Mouse (Mus musculus) heart, embryonic 14.5 days (tissue): Measurements from ENCODE around the gene Rrp15. TPM values are rescaled to one million over a fixed set of nuclear protein-coding genes. Genes with fewer than 3 reads are reported as not detected.

ENCODE experiments used
- ATAC-seq: fragments of 200-750 bp; cut with Nextera tagmentation; 2 replicates; pipeline ENCODE4 v1.8.0; 2017; ENCODE audit warnings: low read depth, moderate TSS enrichment; ENCODE audit not compliant: insufficient number of reproducible peaks, insufficient read depth, low FRiP score
- H3K27ac ChIP-seq, 2 experiments: fragments of 200-500 bp in 1 of 2; fragments of 300-500 bp in 1 of 2; sonication (generic) in 1 of 2; replicated peaks in 1 of 2; 2 replicates each; pipeline ENCODE4 v1.5.1; 2012 to 2014; ENCODE audit warnings: low read depth in 2 of 2, low read length in 2 of 2, control low read depth in 1 of 2, mild to moderate bottlenecking in 1 of 2, mixed read lengths in 1 of 2; ENCODE audit not compliant: control insufficient read depth in 1 of 2, insufficient read depth in 1 of 2
- H3K27me3 ChIP-seq: fragments of 300-500 bp; sonication (generic); 2 replicates; pipeline ENCODE4 v1.6.1; 2014; ENCODE audit warnings: mild to moderate bottlenecking, low read length, control low read depth; ENCODE audit not compliant: control insufficient read depth, insufficient read depth
- H3K36me3 ChIP-seq: fragments of 300-500 bp; sonication (generic); 2 replicates; pipeline ENCODE4 v1.6.1; 2014; ENCODE audit warnings: mild to moderate bottlenecking, control low read depth, low read length, mixed read lengths; ENCODE audit not compliant: control insufficient read depth, insufficient read depth
- H3K4me1 ChIP-seq, 2 experiments: fragments of 200-500 bp in 1 of 2; fragments of 300-500 bp in 1 of 2; sonication (generic) in 1 of 2; 2 replicates each; pipeline ENCODE4 v1.6.1; 2012 to 2014; ENCODE audit warnings: low read length in 2 of 2, control low read depth in 1 of 2, mixed read lengths in 1 of 2; ENCODE audit not compliant: control insufficient read depth in 2 of 2, insufficient read depth in 2 of 2
- H3K4me2 ChIP-seq: fragments of 300-500 bp; sonication (generic); 2 replicates; pipeline ENCODE4 v1.6.1; 2014; ENCODE audit warnings: mild to moderate bottlenecking, low read length
- H3K4me3 ChIP-seq, 2 experiments: fragments of 200-500 bp in 1 of 2; fragments of 300-500 bp in 1 of 2; sonication (generic) in 1 of 2; 2 replicates each; pipeline ENCODE4 v1.5.1; 2012 to 2014; ENCODE audit warnings: low read length in 2 of 2, mild to moderate bottlenecking in 2 of 2, control low read depth in 1 of 2, low read depth in 1 of 2, moderate library complexity in 1 of 2; ENCODE audit not compliant: control insufficient read depth in 1 of 2, insufficient read depth in 1 of 2
- H3K9ac ChIP-seq: fragments of 300-500 bp; sonication (generic); 2 replicates; pipeline ENCODE4 v1.6.1; 2014; ENCODE audit warnings: mild to moderate bottlenecking, low read length
- H3K9me3 ChIP-seq: fragments of 300-500 bp; sonication (generic); 2 replicates; pipeline ENCODE4 v1.6.1; 2016; ENCODE audit warnings: low read length, control low read depth; ENCODE audit not compliant: control insufficient read depth
- WGBS: fragments of 180-500 bp; shearing (Covaris S2); extraction: QIAGEN DNeasy Blood & Tissue Kit; methylation state at CpG from one replicate; pipeline ENCODE4 v1.1.7; 2014; 5-methylcytosine and 5-hydroxymethylcytosine counted together
- polyA plus RNA-seq: library from polyadenylated mRNA; unstranded; fragments of >200 nt; fragmentation: Nextera tagmentation; extraction: Ambion mirVana; gene quantifications from 2 replicates; pipeline ENCODE4 v1.2.1, GENCODE M21; 2014

Gene Rrp15
- polyA plus RNA-seq, 1 experiment from 2014 or later, result 32.6 TPM

DNA sequence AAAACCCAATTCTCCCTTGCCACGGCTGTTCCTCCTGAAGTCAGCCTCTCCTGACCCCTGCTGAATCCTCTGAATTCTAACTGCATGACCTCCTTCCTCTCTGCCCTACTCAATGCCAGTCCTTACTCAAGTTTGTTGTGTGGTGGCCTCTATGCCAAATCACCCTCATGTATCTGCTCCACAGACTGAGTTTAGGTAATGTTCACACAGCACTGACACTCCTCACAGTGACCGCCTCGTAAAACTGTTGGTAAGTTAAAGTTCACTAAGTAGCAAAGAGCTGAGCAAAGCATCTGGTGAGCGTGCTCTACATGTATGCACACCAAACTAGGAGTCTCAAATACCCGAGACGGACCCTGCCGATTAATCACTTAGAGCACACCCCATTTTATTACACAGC lies 23.0 kb downstream of the Rrp15 start:
- no peaks in the 10 kb centered on the region for H3K9me3 ChIP-seq
- H3K9ac ChIP-seq, result no peak overlapping the region
- H3K27me3 ChIP-seq, result no peaks in the 10 kb centered on the region
- no peak overlapping the region for H3K4me2 ChIP-seq
- H3K4me3 ChIP-seq, result no peak overlapping the region
- ATAC-seq, result no peak
- 93% methylated on average over 7 of the region's 7 CpGs for WGBS
- peaks cover 2% of the 10 kb centered on the region; the same call in 1 of the 2 replicates for H3K36me3 ChIP-seq
- no peak overlapping the region for H3K27ac ChIP-seq
- peaks cover 0 to 2% of the 10 kb centered on the region in 2 experiments; a peak in 1 of 4 replicates for H3K4me1 ChIP-seq

DNA sequence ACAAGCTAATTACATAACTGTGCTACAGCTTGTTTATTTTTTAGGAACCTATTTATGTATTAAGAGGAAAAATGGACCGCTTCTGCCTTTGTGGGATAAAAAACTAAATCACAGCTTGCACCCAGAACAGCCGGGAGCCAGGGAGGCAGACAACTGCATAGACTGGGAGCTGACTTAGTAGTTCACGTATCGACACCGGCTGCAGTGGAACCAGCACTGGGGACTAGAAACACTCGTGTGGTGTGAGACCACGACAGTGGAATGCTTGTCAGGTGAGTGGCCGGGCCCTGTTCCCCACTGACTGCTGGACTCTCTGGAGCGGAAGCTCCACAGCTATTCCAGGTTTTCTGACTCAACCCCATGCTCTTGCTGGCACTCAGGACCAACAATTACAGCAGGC lies 26.9 kb downstream of the Rrp15 start:
- no peak for ATAC-seq
- no peak overlapping the region for H3K9ac ChIP-seq
- no peak overlapping the region for H3K27ac ChIP-seq
- 72% methylated on average over 9 of the region's 9 CpGs for WGBS
- H3K4me1 ChIP-seq, result peaks cover 0 to 2% of the 10 kb centered on the region in 2 experiments; a peak in 1 of 4 replicates
- H3K4me2 ChIP-seq, result no peak overlapping the region
- H3K9me3 ChIP-seq, result no peaks in the 10 kb centered on the region
- no peaks in the 10 kb centered on the region for H3K27me3 ChIP-seq
- no peak overlapping the region for H3K4me3 ChIP-seq
- peaks cover 24% of the 10 kb centered on the region for H3K36me3 ChIP-seq

DNA sequence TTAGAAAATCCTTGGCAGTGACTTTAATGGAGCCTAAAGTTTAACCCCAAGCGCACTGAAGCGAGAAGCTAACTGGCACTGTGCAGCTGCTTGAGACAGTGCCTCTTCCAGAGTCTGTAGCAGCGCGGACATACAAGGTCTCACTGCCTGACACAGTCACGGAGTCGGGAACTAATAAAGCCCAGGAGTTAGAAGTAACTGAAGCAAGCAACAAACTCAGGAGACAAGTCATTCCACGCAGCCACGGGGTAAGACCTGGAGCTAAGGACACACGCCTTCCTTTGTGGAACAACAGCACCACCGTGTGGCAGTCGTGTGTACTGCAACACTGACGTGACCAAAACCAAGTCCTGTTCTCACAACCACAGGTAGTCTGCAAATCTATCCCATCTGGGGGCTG lies 27.3 kb downstream of the Rrp15 start:
- H3K4me2 ChIP-seq, result 0 out of 2 replicates have a peak overlapping the region, but pooled peaks have one; percentile 7
- no peak overlapping the region for H3K27ac ChIP-seq
- WGBS, result 36% methylated on average over 12 of the region's 12 CpGs
- H3K36me3 ChIP-seq, result peaks cover 28% of the 10 kb centered on the region
- no peaks in the 10 kb centered on the region for H3K27me3 ChIP-seq
- 0 out of 2 replicates have a peak, but pooled peaks have one; percentile 3 for ATAC-seq
- no peak overlapping the region for H3K9ac ChIP-seq
- peaks cover 0 to 2% of the 10 kb centered on the region in 2 experiments; a peak in 1 of 4 replicates for H3K4me1 ChIP-seq
- no peaks in the 10 kb centered on the region for H3K9me3 ChIP-seq
- H3K4me3 ChIP-seq, result no peak overlapping the region

DNA sequence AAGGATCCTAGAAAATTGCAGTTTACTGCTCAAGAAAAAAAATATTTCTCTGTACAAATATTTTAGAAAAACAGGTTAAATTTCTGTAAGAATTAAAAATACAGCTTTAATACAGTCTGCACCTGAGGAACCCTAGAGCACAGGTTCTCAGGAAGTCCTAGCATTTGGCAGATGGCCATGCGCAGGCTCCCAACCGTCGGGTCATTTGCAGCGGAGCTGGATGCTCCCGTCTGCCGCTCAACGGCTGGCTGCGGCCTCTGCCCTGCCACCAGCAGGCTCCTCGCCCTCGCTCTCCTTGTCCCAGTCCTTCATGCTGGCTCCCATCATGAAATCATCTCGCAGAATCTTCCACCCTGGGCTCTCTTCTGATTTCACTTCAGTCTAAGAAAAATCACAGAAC lies 28.0 kb downstream of the Rrp15 start:
- no peak for ATAC-seq

DNA sequence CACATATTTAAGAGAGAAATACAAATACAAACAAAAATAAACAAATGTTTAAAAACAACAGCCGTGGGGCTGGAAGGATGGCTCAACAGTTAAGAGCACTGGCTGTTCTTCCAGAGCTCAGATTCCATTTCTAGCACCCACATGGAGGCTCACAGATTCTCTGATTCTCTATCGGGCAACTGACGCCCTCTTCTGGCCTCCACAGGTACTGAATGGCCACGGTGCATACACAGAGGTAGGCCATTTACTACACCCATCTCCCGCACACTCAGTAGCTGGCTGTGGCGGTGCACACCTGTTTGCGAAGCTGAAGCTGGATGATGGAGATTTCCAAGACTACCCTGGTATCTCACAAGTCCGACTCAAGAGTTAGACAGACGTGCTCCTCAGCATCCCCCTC lies 29.4 kb downstream of the Rrp15 start:
- H3K27ac ChIP-seq, result no peak overlapping the region
- H3K4me3 ChIP-seq, result no peak overlapping the region
- H3K27me3 ChIP-seq, result no peaks in the 10 kb centered on the region
- no peak overlapping the region for H3K4me2 ChIP-seq
- no peak for ATAC-seq
- H3K9me3 ChIP-seq, result no peaks in the 10 kb centered on the region
- H3K9ac ChIP-seq, result no peak overlapping the region
- peaks cover 28% of the 10 kb centered on the region for H3K36me3 ChIP-seq
- WGBS, result 94% methylated on average over 9 of the region's 9 CpGs
- H3K4me1 ChIP-seq, result peaks cover 0 to 2% of the 10 kb centered on the region in 2 experiments; a peak in 1 of 4 replicates

More for the DNA sequence above, 28.0 kb downstream of the Rrp15 start:
- WGBS, result 93% methylated on average over 11 of the region's 11 CpGs
- Histone ChIP-seq H3K9me3 (no peaks in the 10 kb centered on the region), H3K27ac (no peak overlapping the region), H3K4me2 (no peak overlapping the region), H3K4me3 (no peak overlapping the region), H3K27me3 (no peaks in the 10 kb centered on the region), H3K4me1 (peaks cover 0 to 2% of the 10 kb centered on the region in 2 experiments; a peak in 1 of 4 replicates), H3K36me3 (peaks cover 28% of the 10 kb centered on the region), H3K9ac (no peak overlapping the region)

DNA sequence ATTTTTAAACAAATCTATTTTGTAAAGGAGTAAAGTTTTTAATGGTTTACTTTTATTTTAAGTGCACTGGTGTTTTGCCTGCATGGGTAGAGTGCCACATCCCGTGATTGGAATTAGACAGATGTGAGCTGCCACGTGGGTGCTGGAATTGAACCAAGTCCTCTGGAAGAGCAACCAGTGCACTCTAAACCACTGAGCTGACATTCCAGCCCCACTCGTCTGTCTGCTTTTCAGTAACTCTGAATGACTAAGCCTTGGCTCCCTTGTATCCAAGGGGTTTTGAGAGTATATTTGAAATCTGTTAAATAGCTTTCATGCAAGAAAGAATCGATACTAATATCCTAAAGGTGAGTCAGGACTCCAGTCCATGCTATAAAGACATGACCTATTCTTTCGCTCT lies 30.3 kb downstream of the Rrp15 start:
- ATAC-seq, result no peak
- Histone ChIP-seq H3K27ac (no peak overlapping the region), H3K4me3 (no peak overlapping the region), H3K9ac (no peak overlapping the region), H3K36me3 (peaks cover 28% of the 10 kb centered on the region), H3K4me1 (peaks cover 0 to 2% of the 10 kb centered on the region in 2 experiments; a peak in 1 of 4 replicates), H3K9me3 (no peaks in the 10 kb centered on the region), H3K27me3 (no peaks in the 10 kb centered on the region), H3K4me2 (no peak overlapping the region)
- 65% methylated on average over 5 of the region's 5 CpGs for WGBS

DNA sequence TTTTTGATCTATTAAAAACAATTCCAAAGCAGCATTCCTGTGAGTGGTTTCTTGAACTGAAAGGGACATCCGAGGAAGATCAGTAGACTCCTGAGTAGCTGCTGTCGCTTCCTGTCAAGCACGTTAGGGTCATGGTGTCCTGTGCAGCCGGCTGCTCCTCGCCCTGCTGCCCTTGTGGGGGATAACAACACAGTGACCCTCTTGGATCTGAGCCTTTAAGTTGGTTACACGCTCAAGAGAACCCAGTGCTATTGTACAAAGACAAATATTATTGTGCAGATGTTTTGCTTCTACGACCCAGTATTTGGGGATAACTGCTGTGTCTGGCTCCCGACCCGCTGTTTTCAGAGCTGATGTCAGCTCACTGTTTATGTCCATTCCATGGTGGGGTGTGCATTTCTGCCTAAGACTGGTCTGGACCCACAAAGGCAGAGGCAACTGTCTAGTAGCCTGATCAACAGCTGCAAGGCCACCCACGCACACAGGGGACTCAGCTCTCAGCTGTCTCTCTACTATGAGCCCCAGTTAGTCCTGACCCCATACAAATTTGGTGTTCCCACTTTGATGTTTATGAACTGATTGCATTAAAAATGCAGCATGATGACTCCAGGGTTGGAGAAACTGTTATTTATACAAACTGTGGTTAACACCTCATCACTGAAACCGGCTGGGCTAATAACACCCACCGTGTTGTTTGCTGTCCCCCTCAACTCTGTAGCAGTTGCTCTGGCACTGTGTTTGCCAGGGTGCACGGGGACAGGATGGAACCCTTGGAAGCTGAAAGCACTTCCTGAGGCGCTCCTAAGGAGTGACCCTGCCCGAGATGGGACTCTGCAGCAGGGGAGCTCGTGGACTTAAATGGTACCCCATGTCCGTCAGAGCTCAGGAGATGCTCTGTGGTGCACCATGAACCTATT lies 33.9 kb downstream of the Rrp15 start:
- ATAC-seq, result no peak
- H3K9me3 ChIP-seq, result no peaks in the 10 kb centered on the region
- 83% methylated on average over 17 of the region's 17 CpGs for whole genome bisulfite sequencing
- H3K4me3 ChIP-seq, result no peak overlapping the region
- H3K36me3 ChIP-seq, result peaks cover 17% of the 10 kb centered on the region
- no peak overlapping the region for H3K9ac ChIP-seq
- H3K27ac ChIP-seq, result no peak overlapping the region
- no peak overlapping the region for H3K4me2 ChIP-seq
- H3K4me1 ChIP-seq, result no peaks in the 10 kb centered on the region
- no peaks in the 10 kb centered on the region for H3K27me3 ChIP-seq
